Mouse (Mus musculus) bone marrow, adult 2 months (tissue): ENCODE data around the gene Trmt1. TPM values are rescaled to one million over a fixed set of nuclear protein-coding genes. Genes with fewer than 3 reads are reported as not detected.

ENCODE experiments used
- H3K27ac ChIP-seq: fragments of 200-500 bp; 2 replicates; pipeline ENCODE4 v1.5.1; 2012; ENCODE audit warnings: low read depth, mild to moderate bottlenecking, control low read depth, inconsistent platforms, low read length; ENCODE audit not compliant: control insufficient read depth, poor library complexity, insufficient read depth
- H3K4me1 ChIP-seq: fragments of 200-500 bp; 2 replicates; pipeline ENCODE4 v1.6.1; 2011; ENCODE audit warnings: low read length; ENCODE audit not compliant: control insufficient read depth, insufficient read depth
- H3K4me3 ChIP-seq: fragments of 200-500 bp; replicated peaks from 2 replicates; pipeline ENCODE3; 2011; ENCODE audit warnings: mild to moderate bottlenecking, low read depth, low read length, control low read depth; ENCODE audit not compliant: control insufficient read depth
- CTCF ChIP-seq: fragments of 200-500 bp; IDR thresholded peaks from 2 replicates; pipeline ENCODE4 v1.5.1; 2011; ENCODE audit warnings: low read length, control low read depth; ENCODE audit not compliant: control insufficient read depth, insufficient read depth
- POLR2A ChIP-seq: fragments of 200-500 bp; IDR thresholded peaks from 2 replicates; pipeline ENCODE4 v1.6.1; 2011; ENCODE audit warnings: low read depth, mild to moderate bottlenecking, control low read depth, low read length, borderline replicate concordance; ENCODE audit not compliant: control insufficient read depth
- WGBS: fragments of 180-500 bp; shearing (Covaris S2); methylation state at CpG from one replicate; pipeline ENCODE4 v1.1.7; 2018; 5-methylcytosine and 5-hydroxymethylcytosine counted together
- polyA plus RNA-seq: library from polyadenylated mRNA; stranded (reverse); fragments of >200 nt; gene quantifications from 2 replicates; pipeline ENCODE4 v1.2.4, GENCODE M21; 2011; ENCODE audit warnings: low replicate concordance; ENCODE audit not compliant: missing spikeins, insufficient read depth, insufficient read length

Trmt1 gene
- polyA plus RNA-seq, 1 experiment: 134 TPM

- Histone ChIP-seq H3K4me1 (no peaks in the 10 kb centered on the region; the same call in 1 of the 2 replicates), H3K4me3 (no peak overlapping the region), H3K27ac (no peak overlapping the region; the same call in 1 of the 2 replicates)
- TF ChIP-seq CTCF (no peak), POLR2A (no peak)
- 85% methylated on average over 4 of the region's 4 CpGs for WGBS
Observed at GRCm38 (mm10) chr8:84714161-84714560, 28.1 kb downstream of the Trmt1 start.

- 94% methylated on average over 27 of the region's 27 CpGs for WGBS
Observed at GRCm38 (mm10) chr8:84715893-84716468, 29.9 kb downstream of the Trmt1 start.

GRCm38 (mm10) chr8:84716790-84717189, 30.7 kb downstream of the Trmt1 start:
- TF ChIP-seq CTCF: no peak
- no peak for TF ChIP-seq POLR2A
- Histone ChIP-seq H3K4me1 (no peaks in the 10 kb centered on the region; the same call in 1 of the 2 replicates), H3K4me3 (no peak overlapping the region), H3K27ac (no peak overlapping the region)
- WGBS: 94% methylated on average over 11 of the region's 11 CpGs

More at GRCm38 (mm10) chr8:84715893-84716468, 29.9 kb downstream of the Trmt1 start:
- Histone ChIP-seq H3K27ac (no peak overlapping the region), H3K4me1 (no peaks in the 10 kb centered on the region; the same call in 1 of the 2 replicates), H3K4me3 (no peak overlapping the region)
- TF ChIP-seq CTCF (no peak), POLR2A (no peak)

DNA sequence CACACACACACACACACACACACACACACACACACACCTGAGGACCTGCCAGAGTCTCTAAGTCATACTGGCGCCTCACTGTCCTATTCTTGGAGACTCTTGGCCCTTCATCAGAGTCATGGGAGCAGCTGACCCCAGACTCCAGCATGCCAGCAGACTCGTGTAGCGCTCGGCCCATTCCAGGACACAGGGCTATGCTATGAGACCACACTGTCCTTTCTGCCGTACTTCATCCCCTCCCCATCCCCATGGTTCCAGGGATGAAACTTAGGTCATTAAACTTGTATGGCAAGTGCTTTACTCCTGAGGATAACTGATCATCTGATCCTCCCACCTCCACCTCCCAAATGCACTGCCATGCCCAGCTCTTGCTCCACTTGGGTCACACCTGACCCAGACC, 32.4 kb downstream of the Trmt1 start:
- TF ChIP-seq POLR2A: no peak
- no peak for TF ChIP-seq CTCF
- no peak overlapping the region for H3K4me3 ChIP-seq
- 92% methylated on average over 5 of the region's 5 CpGs for WGBS
- peaks cover 8% of the 10 kb centered on the region for H3K4me1 ChIP-seq
- no peak overlapping the region for H3K27ac ChIP-seq

DNA sequence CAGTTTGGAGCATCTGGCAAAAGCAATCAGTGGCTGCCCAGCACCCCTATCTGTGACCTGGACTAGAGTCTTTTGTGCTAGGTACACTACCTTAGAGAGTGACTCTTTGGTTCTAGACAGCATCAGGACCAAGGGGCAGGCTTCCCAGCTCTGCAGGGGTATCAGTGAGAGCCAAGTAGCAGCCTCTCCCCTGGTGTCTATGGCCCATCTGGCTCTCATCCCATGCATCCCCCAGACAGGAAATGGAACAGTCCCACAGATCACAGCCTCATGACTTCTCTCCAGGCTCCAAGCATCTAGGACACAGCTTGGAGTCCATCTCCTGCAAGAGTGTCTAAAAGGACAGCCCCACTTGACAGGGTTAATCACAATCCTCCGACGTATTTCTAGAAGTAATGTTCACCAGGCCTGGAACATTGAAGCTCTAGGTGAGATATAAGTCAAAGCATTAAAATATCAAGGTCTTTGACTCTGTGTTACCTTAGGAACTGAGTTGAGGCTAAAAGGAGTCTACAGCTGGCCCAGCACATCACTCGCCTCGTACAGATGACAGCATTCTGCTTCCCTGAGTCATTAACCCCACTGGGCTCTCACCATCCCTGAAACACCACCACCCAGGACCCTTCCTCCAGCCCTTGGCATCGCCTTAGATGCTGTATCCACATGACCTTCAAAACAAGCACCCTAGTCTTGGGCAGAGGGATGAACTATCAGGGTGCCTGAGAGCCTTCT, 33.0 kb downstream of the Trmt1 start:
- Histone ChIP-seq H3K4me3 (no peak overlapping the region), H3K27ac (no peak overlapping the region), H3K4me1 (peaks cover 8% of the 10 kb centered on the region)
- TF ChIP-seq POLR2A (no peak), CTCF (no peak)
- 92% methylated on average over 5 of the region's 5 CpGs for WGBS

GRCm38 (mm10) chr8:84722530-84722849, 36.4 kb downstream of the Trmt1 start:
- 23% methylated on average over 6 of the region's 6 CpGs for WGBS
- TF ChIP-seq CTCF (no peak), POLR2A (no peak)
- peak overlapping the region; percentile 87 for H3K27ac ChIP-seq
- peak overlapping the region; percentile 39 for H3K4me3 ChIP-seq
- peaks cover 16% of the 10 kb centered on the region for H3K4me1 ChIP-seq

GRCm38 (mm10) chr8:84722850-84723570, 36.9 kb downstream of the Trmt1 start, which contains the start of gene G430095P16Rik:
Gene G430095P16Rik, plus strand, starts transcription at chr8:84723007.
- Histone ChIP-seq H3K4me1 (peaks cover 16% of the 10 kb centered on the region), H3K4me3 (peak within 1 kb of the TSS; percentile 72), H3K27ac (peak within 1 kb of the TSS; percentile 87)
- TF ChIP-seq POLR2A: peak; percentile 63; the same call in 1 of the 2 replicates
- TF ChIP-seq CTCF: peak; percentile 38; the same call in 1 of the 2 replicates
- WGBS: 4% methylated on average over 10 of the region's 10 CpGs

DNA sequence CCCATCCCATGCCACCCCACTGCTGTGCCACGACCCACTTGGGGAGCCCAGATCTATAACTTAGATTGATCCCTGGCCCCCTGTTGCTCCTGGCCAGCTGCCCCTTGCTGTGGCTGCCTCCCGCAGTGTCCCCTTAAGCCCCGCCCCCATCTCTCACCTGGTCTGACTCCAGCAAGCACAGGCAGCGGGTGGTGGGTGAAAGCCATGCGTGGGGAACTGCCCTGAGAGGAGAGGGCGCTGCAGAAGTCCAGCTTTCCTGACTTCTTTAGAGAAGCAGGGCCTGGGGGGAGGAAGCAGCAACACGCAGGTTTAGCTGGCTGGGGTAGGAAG, 37.4 kb downstream of the Trmt1 start:
- H3K27ac ChIP-seq: peak overlapping the region; percentile 87
- H3K4me1 ChIP-seq: peaks cover 16% of the 10 kb centered on the region
- H3K4me3 ChIP-seq: peak overlapping the region; percentile 72
- TF ChIP-seq POLR2A (peak; percentile 33; the same call in 1 of the 2 replicates), CTCF (no peak)
- WGBS: 9% methylated on average over 7 of the region's 7 CpGs
